Mouse (Mus musculus): ENCODE results near the gene Dnajc3. TPM values are rescaled to one million over a fixed set of nuclear protein-coding genes. Genes with fewer than 3 reads are reported as not detected.
"Not testable (repeated sequence)": the region's sequence is repeated elsewhere in the genome, so short reads cannot be mapped to it uniquely, and the experiment has no call there.

The Dnajc3 gene
- polyA plus RNA-seq, 1 experiment from 2014 or later = 49.5 TPM

GRCm38 (mm10) chr14:118972268-118972667 lies 34.5 kb downstream of the Dnajc3 start:
- Histone ChIP-seq H3K27me3 (ENCODE audit: control insufficient read depth, insufficient read depth, low read length) (no peaks in the 10 kb centered on the region), H3K4me2 (replicated peaks; ENCODE audit: low read depth) (no peak overlapping the region), H3K4me1 (replicated peaks; ENCODE audit: control insufficient read depth, insufficient read depth) (no peaks in the 10 kb centered on the region), H3K36me3 (ENCODE audit: control insufficient read depth, insufficient read depth, low read length) (peaks cover 22% of the 10 kb centered on the region), H3K9ac (ENCODE audit: low read length) (no peak overlapping the region), H3K9me3 (ENCODE audit: control insufficient read depth, low read length) (no peaks in the 10 kb centered on the region), H3K4me3 (ENCODE audit: low read depth, low read length) (no peak overlapping the region), H3K27ac (replicated peaks) (no peak overlapping the region)
- no peak for DNase-seq (ENCODE audit: low spot score)
- WGBS = 89% methylated on average over 6 of the region's 6 CpGs
- no peak for ATAC-seq (ENCODE audit: low FRiP score, low TSS enrichment)
- TF ChIP-seq CTCF (IDR thresholded peaks at IDR 0.05; ENCODE audit: low read depth) (no peak), EP300 (optimal IDR thresholded peaks at IDR 0.05) (no peak)

DNA sequence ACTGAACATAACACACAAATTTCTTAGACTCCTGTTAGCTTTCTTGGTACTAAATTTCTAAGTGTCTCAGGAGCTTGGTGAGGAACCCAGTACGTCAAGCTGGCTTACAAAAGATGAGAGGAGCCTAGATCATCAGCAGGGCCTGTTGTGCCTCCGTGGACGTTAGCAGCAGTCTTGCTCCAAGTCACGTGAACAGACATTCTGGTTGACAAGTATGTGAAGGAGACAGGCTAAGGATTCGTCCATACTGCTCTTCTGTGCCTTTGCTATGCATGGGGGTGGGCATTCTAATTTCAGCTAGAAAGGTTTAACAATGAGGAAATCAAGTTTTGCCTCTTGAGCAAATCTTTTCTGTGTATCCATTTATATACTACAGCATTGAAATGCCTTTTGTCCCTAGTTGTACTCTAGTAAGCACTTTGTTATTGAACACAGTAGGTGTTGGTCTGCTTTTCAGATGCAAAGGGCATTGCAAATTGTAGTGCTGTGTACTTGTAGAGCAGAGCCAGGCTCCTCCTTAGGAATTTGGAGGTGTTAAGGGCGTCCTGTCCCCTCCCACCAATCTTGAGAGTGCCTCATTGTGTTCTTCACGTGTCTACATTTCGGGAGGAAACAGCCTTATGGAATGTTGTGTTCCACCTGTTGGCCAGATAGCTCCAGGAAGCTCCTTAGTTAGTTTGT lies 39.5 kb downstream of the Dnajc3 start:
- H3K27me3 ChIP-seq (ENCODE audit: control insufficient read depth, insufficient read depth, low read length) = no peaks in the 10 kb centered on the region
- H3K4me3 ChIP-seq (ENCODE audit: low read depth, low read length) = no peak overlapping the region
- WGBS = 75% methylated on average over 8 of the region's 8 CpGs
- no peak for TF ChIP-seq CTCF (IDR thresholded peaks at IDR 0.05; ENCODE audit: low read depth)
- no peak for TF ChIP-seq EP300 (optimal IDR thresholded peaks at IDR 0.05)
- no peak overlapping the region for H3K4me2 ChIP-seq (replicated peaks; ENCODE audit: low read depth)
- no peaks in the 10 kb centered on the region for H3K4me1 ChIP-seq (replicated peaks; ENCODE audit: control insufficient read depth, insufficient read depth)
- H3K36me3 ChIP-seq (ENCODE audit: control insufficient read depth, insufficient read depth, low read length) = peaks cover 11% of the 10 kb centered on the region
- ATAC-seq (ENCODE audit: low FRiP score, low TSS enrichment) (no peak), DNase-seq (ENCODE audit: low spot score) (no peak)
- no peak overlapping the region for H3K9ac ChIP-seq (ENCODE audit: low read length)
- H3K27ac ChIP-seq (replicated peaks) = no peak overlapping the region
- no peaks in the 10 kb centered on the region for H3K9me3 ChIP-seq (ENCODE audit: control insufficient read depth, low read length)

DNA sequence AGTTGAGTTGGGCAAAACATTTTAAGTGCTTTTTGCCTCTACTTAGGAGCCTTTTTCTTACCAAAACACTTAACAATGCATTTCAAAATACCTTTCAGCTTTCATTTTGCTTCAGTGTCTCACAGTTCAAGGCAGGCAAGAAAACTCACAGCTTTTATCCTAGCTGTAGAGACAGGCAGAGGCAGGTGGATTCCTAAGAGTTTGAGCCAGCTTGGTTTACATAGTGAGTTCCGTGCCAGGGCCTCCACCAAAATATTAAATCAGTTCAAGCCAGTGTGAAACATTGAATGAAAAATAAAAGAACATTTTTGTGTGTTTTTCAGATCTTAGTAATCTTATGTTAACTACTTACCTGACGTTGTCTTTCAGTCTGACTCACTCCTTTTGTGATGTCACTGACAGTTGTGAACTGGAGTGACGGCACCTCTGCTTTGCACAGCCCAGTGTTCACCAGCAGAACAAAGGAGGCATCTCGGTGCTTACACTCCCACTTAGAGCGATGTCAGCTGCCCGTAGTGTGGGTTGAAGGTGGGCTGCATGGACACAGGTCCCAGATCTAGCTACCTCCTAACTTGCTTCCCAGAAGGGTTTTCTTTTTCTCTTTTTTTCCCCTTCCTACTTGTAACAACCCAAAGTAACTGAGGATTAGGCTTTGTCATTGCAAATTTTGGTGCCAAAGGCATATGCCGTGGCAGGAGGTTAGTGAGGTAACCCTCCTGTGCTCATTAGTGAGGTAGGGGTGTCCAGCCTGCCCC lies 42.0 kb downstream of the Dnajc3 start:
- peaks cover 11% of the 10 kb centered on the region for H3K36me3 ChIP-seq (ENCODE audit: control insufficient read depth, insufficient read depth, low read length)
- no peak; the same call in 1 of the 2 replicates for ATAC-seq (ENCODE audit: low FRiP score, low TSS enrichment)
- WGBS = 66% methylated on average over 7 of the region's 7 CpGs
- no peaks in the 10 kb centered on the region for H3K4me1 ChIP-seq (replicated peaks; ENCODE audit: control insufficient read depth, insufficient read depth)
- no peak overlapping the region for H3K9ac ChIP-seq (ENCODE audit: low read length)
- H3K4me3 ChIP-seq (ENCODE audit: low read depth, low read length) = no peak overlapping the region
- H3K27me3 ChIP-seq (ENCODE audit: control insufficient read depth, insufficient read depth, low read length) = no peaks in the 10 kb centered on the region
- H3K9me3 ChIP-seq (ENCODE audit: control insufficient read depth, low read length) = no peaks in the 10 kb centered on the region
- TF ChIP-seq CTCF (IDR thresholded peaks at IDR 0.05; ENCODE audit: low read depth) = no peak
- TF ChIP-seq EP300 (optimal IDR thresholded peaks at IDR 0.05) = no peak
- H3K4me2 ChIP-seq (replicated peaks; ENCODE audit: low read depth) = no peak overlapping the region
- no peak overlapping the region for H3K27ac ChIP-seq (replicated peaks)
- DNase-seq (ENCODE audit: low spot score) = no peak

DNA sequence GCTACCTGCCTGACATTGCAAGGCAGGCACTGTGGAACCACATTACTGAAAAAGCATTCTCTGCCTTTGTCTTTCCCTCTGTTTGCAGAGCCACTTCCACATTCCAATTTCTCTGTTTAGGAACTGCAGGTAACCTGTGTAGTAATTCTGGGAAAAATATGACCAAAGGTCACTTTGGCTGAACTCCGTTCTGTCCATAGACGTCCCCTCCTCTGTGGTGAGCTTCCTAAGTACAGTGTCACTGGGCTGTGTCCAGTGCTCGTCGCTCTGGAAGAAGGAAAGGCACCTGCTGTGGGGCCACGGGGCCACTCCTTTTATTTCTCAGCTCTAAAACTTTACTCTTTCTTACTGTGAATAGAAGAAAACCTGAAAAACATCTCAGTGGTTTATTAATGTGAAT lies 42.6 kb downstream of the Dnajc3 start:
- H3K4me1 ChIP-seq (replicated peaks; ENCODE audit: control insufficient read depth, insufficient read depth) = no peaks in the 10 kb centered on the region
- ATAC-seq (ENCODE audit: low FRiP score, low TSS enrichment) (no peak), DNase-seq (ENCODE audit: low spot score) (no peak)
- WGBS = 64% methylated on average over 5 of the region's 5 CpGs
- H3K36me3 ChIP-seq (ENCODE audit: control insufficient read depth, insufficient read depth, low read length) = peaks cover 12% of the 10 kb centered on the region
- no peaks in the 10 kb centered on the region for H3K9me3 ChIP-seq (ENCODE audit: control insufficient read depth, low read length)
- TF ChIP-seq EP300 (optimal IDR thresholded peaks at IDR 0.05) (no peak), CTCF (IDR thresholded peaks at IDR 0.05; ENCODE audit: low read depth) (no peak)
- H3K27me3 ChIP-seq (ENCODE audit: control insufficient read depth, insufficient read depth, low read length) = no peaks in the 10 kb centered on the region
- H3K27ac ChIP-seq (replicated peaks) = no peak overlapping the region
- no peak overlapping the region for H3K9ac ChIP-seq (ENCODE audit: low read length)
- H3K4me3 ChIP-seq (ENCODE audit: low read depth, low read length) = no peak overlapping the region
- no peak overlapping the region for H3K4me2 ChIP-seq (replicated peaks; ENCODE audit: low read depth)

GRCm38 (mm10) chr14:118980890-118981289 lies 43.1 kb downstream of the Dnajc3 start:
- Histone ChIP-seq H3K36me3 (ENCODE audit: control insufficient read depth, insufficient read depth, low read length) (peaks cover 13% of the 10 kb centered on the region), H3K4me1 (replicated peaks; ENCODE audit: control insufficient read depth, insufficient read depth) (no peaks in the 10 kb centered on the region), H3K4me3 (ENCODE audit: low read depth, low read length) (no peak overlapping the region), H3K4me2 (replicated peaks; ENCODE audit: low read depth) (no peak overlapping the region), H3K27ac (replicated peaks) (no peak overlapping the region), H3K27me3 (ENCODE audit: control insufficient read depth, insufficient read depth, low read length) (no peaks in the 10 kb centered on the region), H3K9me3 (ENCODE audit: control insufficient read depth, low read length) (no peaks in the 10 kb centered on the region), H3K9ac (ENCODE audit: low read length) (no peak overlapping the region)
- DNase-seq (ENCODE audit: low spot score) (no peak), ATAC-seq (ENCODE audit: low FRiP score, low TSS enrichment) (no peak)
- TF ChIP-seq CTCF (IDR thresholded peaks at IDR 0.05; ENCODE audit: low read depth) (no peak), EP300 (optimal IDR thresholded peaks at IDR 0.05) (no peak)
- 81% methylated on average over 8 of the region's 8 CpGs for WGBS

DNA sequence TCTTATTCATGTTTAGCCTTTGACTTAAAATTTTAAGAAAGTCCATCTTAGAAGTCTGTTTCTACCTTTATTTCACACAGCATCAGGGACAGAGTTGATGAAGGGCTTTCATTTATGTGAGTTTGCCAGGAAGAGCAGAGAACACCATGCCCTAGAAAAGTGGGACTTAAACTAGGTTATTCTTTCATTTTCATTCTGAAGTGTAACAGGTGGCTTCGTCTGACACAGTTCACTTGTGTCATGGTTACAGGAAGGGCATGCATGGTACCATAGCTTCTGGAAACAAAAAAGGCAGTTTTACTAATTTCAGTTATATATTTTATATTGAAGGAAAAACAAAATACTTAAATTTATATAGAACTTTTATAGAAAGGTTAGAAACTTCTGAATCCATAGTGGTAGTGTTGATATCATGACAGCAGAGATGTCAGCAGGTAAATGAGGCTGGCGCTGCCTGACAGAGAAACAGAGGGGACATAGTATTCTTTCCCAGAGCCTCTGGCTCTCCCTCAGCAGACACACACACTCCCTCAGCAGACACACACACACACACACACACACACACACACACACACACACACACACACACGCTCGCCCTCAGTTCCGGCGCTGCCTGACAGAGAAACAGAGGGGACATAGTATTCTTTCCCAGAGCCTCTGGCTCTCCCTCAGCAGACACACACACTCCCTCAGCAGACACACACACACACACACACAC lies 44.1 kb downstream of the Dnajc3 start:
- not testable (repeated sequence) for H3K27me3 ChIP-seq (ENCODE audit: control insufficient read depth, insufficient read depth, low read length); H3K9me3 ChIP-seq (ENCODE audit: control insufficient read depth, low read length); DNase-seq (ENCODE audit: low spot score); H3K27ac ChIP-seq (replicated peaks); H3K4me2 ChIP-seq (replicated peaks; ENCODE audit: low read depth); H3K4me1 ChIP-seq (replicated peaks; ENCODE audit: control insufficient read depth, insufficient read depth); H3K9ac ChIP-seq (ENCODE audit: low read length); H3K4me3 ChIP-seq (ENCODE audit: low read depth, low read length)
- ATAC-seq (ENCODE audit: low FRiP score, low TSS enrichment) = peak; percentile 21; the same call in 1 of the 2 replicates
- peaks cover 11% of the 10 kb centered on the region for H3K36me3 ChIP-seq (ENCODE audit: control insufficient read depth, insufficient read depth, low read length)
- WGBS = 58% methylated on average over 5 of the region's 6 CpGs

GRCm38 (mm10) chr14:118982429-118983045 lies 44.8 kb downstream of the Dnajc3 start:
- H3K9ac ChIP-seq (ENCODE audit: low read length); H3K4me2 ChIP-seq (replicated peaks; ENCODE audit: low read depth); H3K4me3 ChIP-seq (ENCODE audit: low read depth, low read length); H3K27me3 ChIP-seq (ENCODE audit: control insufficient read depth, insufficient read depth, low read length); H3K9me3 ChIP-seq (ENCODE audit: control insufficient read depth, low read length); H3K27ac ChIP-seq (replicated peaks); DNase-seq (ENCODE audit: low spot score); H3K4me1 ChIP-seq (replicated peaks; ENCODE audit: control insufficient read depth, insufficient read depth): not testable (repeated sequence)
- ATAC-seq (ENCODE audit: low FRiP score, low TSS enrichment) = peak; percentile 32; the same call in 1 of the 2 replicates
- 65% methylated on average over 10 of the region's 11 CpGs for WGBS
- H3K36me3 ChIP-seq (ENCODE audit: control insufficient read depth, insufficient read depth, low read length) = peaks cover 11% of the 10 kb centered on the region

Data from stomach, postnatal 0 days (tissue).